Mouse (Mus musculus) liver, embryonic 14.5 days (tissue): Measurements from ENCODE around the gene Pik3ap1.

Experiments
- CTCF ChIP-seq: IDR thresholded peaks from 2 replicates; pipeline ENCODE4 v1.5.1; 2016; ENCODE audit warnings: antibody characterized with exemption, low read depth, control low read depth
- EP300 ChIP-seq: IDR thresholded peaks from 2 replicates; pipeline ENCODE4 v1.6.1; 2016; ENCODE audit warnings: antibody characterized with exemption, low read depth

DNA sequence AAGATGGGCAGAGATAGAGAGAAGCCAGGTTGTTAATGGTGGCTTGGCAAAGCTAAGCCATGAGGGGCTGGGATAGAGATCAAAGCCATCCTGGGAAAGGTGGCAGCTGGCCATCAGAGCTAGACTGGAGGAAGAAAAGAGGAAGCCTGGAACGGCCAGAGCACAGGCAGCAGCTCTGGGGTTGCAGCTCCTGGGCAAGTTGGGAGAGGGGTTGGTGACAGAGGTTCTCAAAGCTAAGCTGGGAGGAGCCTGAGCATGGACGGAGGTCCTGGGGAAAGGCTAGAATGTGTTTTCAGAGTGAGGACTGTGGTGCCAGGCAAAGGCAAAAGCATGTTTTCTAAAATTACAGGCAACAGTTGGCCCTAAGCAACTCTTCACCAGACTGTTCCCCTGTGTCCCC is 36.4 kb upstream of the Pik3ap1 start:
- no peak for TF ChIP-seq CTCF
- TF ChIP-seq EP300 = no peak
